Mouse (Mus musculus) MEL (cell line): ENCODE measurements around the gene Gm28374. TPM values are rescaled to one million over a fixed set of nuclear protein-coding genes. Genes with fewer than 3 reads are reported as not detected.

Experiments
- DNase-seq: peaks from one replicate; pipeline ENCODE4 v3.0.0; 2011; ENCODE audit warnings: low read depth, low spot score
- H3K27ac ChIP-seq: 2 replicates; pipeline ENCODE4 v1.5.1; 2012; ENCODE audit warnings: low read depth, mild to moderate bottlenecking, control low read depth, low read length, moderate library complexity; ENCODE audit not compliant: control insufficient read depth
- H3K27me3 ChIP-seq, 2 experiments: fragments of 150-350 bp in 1 of 2; sonication (generic) in 1 of 2; 2 replicates each; pipeline ENCODE4 v1.6.1; 2012; ENCODE audit warnings: low read length in 2 of 2, mild to moderate bottlenecking in 2 of 2, improper control_type of control experiment in 1 of 2, moderate library complexity in 1 of 2; ENCODE audit not compliant: insufficient read depth in 2 of 2, control insufficient read depth in 1 of 2
- H3K36me3 ChIP-seq, 2 experiments: 2 replicates each; pipeline ENCODE4 v1.6.1; 2012 to 2014; ENCODE audit warnings: low read length in 2 of 2, improper control_type of control experiment in 1 of 2, inconsistent platforms in 1 of 2, mild to moderate bottlenecking in 1 of 2; ENCODE audit not compliant: insufficient read depth in 2 of 2, control insufficient read depth in 1 of 2
- H3K4me1 ChIP-seq, 2 experiments: fragments of 150-350 bp in 1 of 2; sonication (generic) in 1 of 2; 2 replicates each; pipeline ENCODE4 v1.6.1; 2012; ENCODE audit warnings: low read length in 2 of 2, improper control_type of control experiment in 1 of 2, mild to moderate bottlenecking in 1 of 2; ENCODE audit not compliant: insufficient read depth in 2 of 2, control insufficient read depth in 1 of 2
- H3K4me3 ChIP-seq, 2 experiments: fragments of 150-350 bp in 1 of 2; sonication (generic) in 1 of 2; 2 replicates each; pipeline ENCODE4 v1.5.1; 2012; ENCODE audit warnings: low read depth in 2 of 2, low read length in 2 of 2, mild to moderate bottlenecking in 2 of 2, moderate library complexity in 2 of 2, control low read depth in 1 of 2, improper control_type of control experiment in 1 of 2; ENCODE audit not compliant: control insufficient read depth in 1 of 2, insufficient read depth in 1 of 2
- H3K79me2 ChIP-seq: 2 replicates; pipeline ENCODE4 v1.6.1; 2012; ENCODE audit warnings: mild to moderate bottlenecking, low read length, moderate library complexity; ENCODE audit not compliant: control insufficient read depth, poor library complexity, insufficient read depth
- H3K9ac ChIP-seq: 2 replicates; pipeline ENCODE4 v1.6.1; 2012; ENCODE audit warnings: low read depth, mild to moderate bottlenecking, control low read depth, low read length, moderate library complexity; ENCODE audit not compliant: control insufficient read depth, poor library complexity, severe bottlenecking
- H3K9me3 ChIP-seq: fragments of 150-350 bp; sonication (generic); replicated peaks from 2 replicates; pipeline ENCODE4 v1.6.1; 2012; ENCODE audit warnings: mild to moderate bottlenecking, low read length, improper control_type of control experiment, moderate library complexity; ENCODE audit not compliant: insufficient read depth
- BHLHE40 ChIP-seq: IDR thresholded peaks from 2 replicates; pipeline ENCODE4 v1.6.1; 2012; ENCODE audit warnings: low read depth, mild to moderate bottlenecking, inconsistent platforms, low read length, improper control_type of control experiment, borderline replicate concordance
- E2F4 ChIP-seq: IDR thresholded peaks from 2 replicates; pipeline ENCODE4 v1.6.1; 2011; ENCODE audit warnings: low read depth, low read length, improper control_type of control experiment, borderline replicate concordance
- ETS1 ChIP-seq: IDR thresholded peaks from 2 replicates; pipeline ENCODE4 v1.6.1; 2012; ENCODE audit warnings: low read depth, mild to moderate bottlenecking, inconsistent platforms, low read length, improper control_type of control experiment, moderate library complexity
- GABPA ChIP-seq: IDR thresholded peaks from 2 replicates; pipeline ENCODE4 v1.6.1; 2012; ENCODE audit warnings: low read depth, mild to moderate bottlenecking, inconsistent platforms, low read length, improper control_type of control experiment, moderate library complexity
- GATA1 ChIP-seq: IDR thresholded peaks from 2 replicates; pipeline ENCODE4 v1.6.1; 2011; ENCODE audit warnings: low read depth, low read length, improper control_type of control experiment
- HCFC1 ChIP-seq: IDR thresholded peaks from 2 replicates; pipeline ENCODE4 v1.6.1; 2012; ENCODE audit warnings: low read depth, mild to moderate bottlenecking, inconsistent platforms, low read length, improper control_type of control experiment, moderate library complexity
- JUND ChIP-seq: IDR thresholded peaks from 2 replicates; pipeline ENCODE4 v1.6.1; 2011; ENCODE audit warnings: low read depth, mild to moderate bottlenecking, improper control_type of control experiment, low read length
- KAT2A ChIP-seq: conservative IDR thresholded peaks from 2 replicates; pipeline ENCODE4 v1.6.1; 2012; ENCODE audit warnings: low read depth, low read length, improper control_type of control experiment, inconsistent platforms
- MAX ChIP-seq: IDR thresholded peaks from 2 replicates; pipeline ENCODE4 v1.6.1; 2011; ENCODE audit warnings: low read length, improper control_type of control experiment
- MAZ ChIP-seq: IDR thresholded peaks from 2 replicates; pipeline ENCODE4 v1.6.1; 2012; ENCODE audit warnings: low read depth, mild to moderate bottlenecking, inconsistent platforms, low read length, improper control_type of control experiment
- MEF2A ChIP-seq: IDR thresholded peaks from 2 replicates; pipeline ENCODE4 v1.6.1; 2014; ENCODE audit warnings: low read depth, mild to moderate bottlenecking, inconsistent platforms, low read length, improper control_type of control experiment; ENCODE audit not compliant: poor library complexity, insufficient replicate concordance, severe bottlenecking; ENCODE audit errors: extremely low read depth
- MYB ChIP-seq: IDR thresholded peaks from 2 replicates; pipeline ENCODE4 v1.6.1; 2011; ENCODE audit warnings: mild to moderate bottlenecking, low read depth, low read length, improper control_type of control experiment
- MYC ChIP-seq: IDR thresholded peaks from 2 replicates; pipeline ENCODE4 v1.6.1; 2011; ENCODE audit warnings: low read depth, mild to moderate bottlenecking, low read length, improper control_type of control experiment, moderate library complexity
- NELFE ChIP-seq: IDR thresholded peaks from 2 replicates; pipeline ENCODE4 v1.6.1; 2011; ENCODE audit warnings: low read depth, low read length, improper control_type of control experiment
- POLR2A ChIP-seq, 2 experiments: IDR thresholded peaks; 2 replicates each; pipeline ENCODE4 v1.6.1; 2011 to 2012; ENCODE audit warnings: low read length in 2 of 2, mild to moderate bottlenecking in 2 of 2, control low read depth in 1 of 2, improper control_type of control experiment in 1 of 2, low read depth in 1 of 2, moderate library complexity in 1 of 2; ENCODE audit not compliant: control insufficient read depth in 1 of 2, insufficient read depth in 1 of 2, poor library complexity in 1 of 2
- POLR2AphosphoS2 ChIP-seq: IDR thresholded peaks from 2 replicates; pipeline ENCODE4 v1.6.1; 2011; ENCODE audit warnings: low read length, improper control_type of control experiment
- POLR2AphosphoS5 ChIP-seq: IDR thresholded peaks from 2 replicates; pipeline ENCODE4 v1.6.1; 2012; ENCODE audit warnings: low read depth, borderline replicate concordance, mild to moderate bottlenecking, inconsistent platforms, low read length, moderate library complexity, mixed read lengths
- RAD21 ChIP-seq: IDR thresholded peaks from 2 replicates; pipeline ENCODE4 v1.6.1; 2011; ENCODE audit warnings: mild to moderate bottlenecking, low read depth, low read length, improper control_type of control experiment
- RCOR1 ChIP-seq: IDR thresholded peaks from 2 replicates; pipeline ENCODE4 v1.6.1; 2012; ENCODE audit warnings: low read depth, mild to moderate bottlenecking, inconsistent platforms, low read length, improper control_type of control experiment
- SIN3A ChIP-seq: IDR thresholded peaks from 2 replicates; pipeline ENCODE4 v1.6.1; 2012; ENCODE audit warnings: low read length, improper control_type of control experiment, inconsistent platforms
- SMC3 ChIP-seq: IDR thresholded peaks from 2 replicates; pipeline ENCODE4 v1.6.1; 2011; ENCODE audit warnings: low read depth, low read length, improper control_type of control experiment
- TAL1 ChIP-seq: IDR thresholded peaks from 2 replicates; pipeline ENCODE4 v1.6.1; 2012; ENCODE audit warnings: mild to moderate bottlenecking, inconsistent platforms, low read length, moderate library complexity, mixed read lengths
- TCF12 ChIP-seq: IDR thresholded peaks from 2 replicates; pipeline ENCODE4 v1.6.1; 2014; ENCODE audit warnings: low read depth, mild to moderate bottlenecking, inconsistent platforms, low read length, improper control_type of control experiment, moderate library complexity
- UBTF ChIP-seq: IDR thresholded peaks from 2 replicates; pipeline ENCODE4 v1.6.1; 2012; ENCODE audit warnings: low read depth, mild to moderate bottlenecking, inconsistent platforms, low read length, improper control_type of control experiment, moderate library complexity, borderline replicate concordance; ENCODE audit not compliant: insufficient read depth
- USF2 ChIP-seq, 2 experiments: IDR thresholded peaks; 2 replicates each; pipeline ENCODE4 v1.6.1; 2011 to 2012; ENCODE audit warnings: improper control_type of control experiment in 2 of 2, low read length in 2 of 2, borderline replicate concordance in 1 of 2, inconsistent platforms in 1 of 2, low read depth in 1 of 2, mild to moderate bottlenecking in 1 of 2; ENCODE audit not compliant: insufficient read depth in 1 of 2
- ZC3H11A ChIP-seq: IDR thresholded peaks from 2 replicates; pipeline ENCODE4 v1.6.1; 2012; ENCODE audit warnings: low read depth, mild to moderate bottlenecking, inconsistent platforms, low read length, improper control_type of control experiment
- ZKSCAN1 ChIP-seq: IDR thresholded peaks from 2 replicates; pipeline ENCODE4 v1.6.1; 2012; ENCODE audit warnings: low read depth, mild to moderate bottlenecking, inconsistent platforms, low read length, improper control_type of control experiment, moderate library complexity
- ZMIZ1 ChIP-seq: IDR thresholded peaks from 2 replicates; pipeline ENCODE4 v1.6.1; 2012; ENCODE audit warnings: low read depth, mild to moderate bottlenecking, inconsistent platforms, low read length, improper control_type of control experiment, moderate library complexity
- ZNF384 ChIP-seq: IDR thresholded peaks from 2 replicates; pipeline ENCODE4 v1.6.1; 2012; ENCODE audit warnings: low read depth, mild to moderate bottlenecking, inconsistent platforms, low read length, improper control_type of control experiment
- polyA plus RNA-seq, 2 experiments: library from polyadenylated mRNA; stranded (reverse) in 1 of 2; unstranded in 1 of 2; fragments of >175 nt in 1 of 2; fragments of >200 nt in 1 of 2; gene quantifications; 2 replicates each; pipeline versions ENCODE4 v1.2.1 to v1.2.4; 2012; ENCODE audit warnings: low replicate concordance in 2 of 2, low read depth in 1 of 2; ENCODE audit not compliant: insufficient read length in 2 of 2, insufficient read depth in 1 of 2, missing spikeins in 1 of 2
- total RNA-seq: library from RNA; depleted of rRNA; stranded (reverse); fragments of 300-350 nt; gene quantifications from 2 replicates; pipeline ENCODE4 v1.2.3, GENCODE M21; 2012

Gm28374 gene
- total and polyA plus RNA-seq, 3 experiments: 0.42 to 0.46 TPM; not detected in 1

DNA sequence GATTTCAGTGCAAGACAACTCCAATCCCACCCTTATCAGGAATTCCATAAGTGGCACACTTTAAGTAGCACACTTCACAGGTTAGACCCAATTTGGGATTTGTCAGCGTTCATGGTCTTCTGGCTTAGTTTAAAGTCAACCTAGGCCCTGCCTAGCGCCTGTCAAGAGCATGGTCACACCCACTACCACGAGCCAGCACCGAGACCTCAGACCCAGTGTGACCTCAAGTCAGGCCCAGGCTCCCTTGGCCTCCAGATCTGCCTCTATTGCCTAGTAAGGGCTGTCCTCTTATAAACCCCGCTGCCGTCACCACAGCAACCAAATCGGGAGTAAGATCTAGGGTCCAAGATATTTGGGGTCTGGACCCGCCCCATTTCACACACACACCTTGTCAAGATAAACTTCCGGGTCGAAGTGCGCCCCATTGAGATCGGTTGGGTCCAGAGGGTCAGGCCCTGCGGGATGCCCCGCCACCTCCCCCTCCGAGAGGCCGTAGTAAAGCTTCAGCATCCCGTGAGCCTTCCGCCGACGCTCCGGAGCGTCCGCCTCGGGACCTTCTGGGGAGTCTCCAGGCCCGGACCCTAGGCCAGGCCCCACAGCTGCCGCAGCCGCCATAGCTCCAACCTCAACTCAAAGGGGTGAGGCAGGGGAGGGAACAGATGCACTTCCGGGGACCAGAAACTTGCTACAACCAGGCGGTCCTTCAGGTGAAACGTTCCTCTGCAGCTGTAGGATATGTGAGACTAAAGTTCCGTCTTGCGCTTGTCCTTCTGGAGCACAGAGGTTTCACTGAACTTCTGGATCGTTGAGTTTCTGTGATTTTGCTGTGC, 5.3 kb downstream of the Gm28374 start, which contains the start of gene Vps51 (continued):
- no peak for TF ChIP-seq BHLHE40
- TF ChIP-seq UBTF: 0 out of 2 replicates have a peak, but pooled peaks have one; percentile 63
- TF ChIP-seq ETS1: peak; percentile 68
- no peak for TF ChIP-seq RAD21

DNA sequence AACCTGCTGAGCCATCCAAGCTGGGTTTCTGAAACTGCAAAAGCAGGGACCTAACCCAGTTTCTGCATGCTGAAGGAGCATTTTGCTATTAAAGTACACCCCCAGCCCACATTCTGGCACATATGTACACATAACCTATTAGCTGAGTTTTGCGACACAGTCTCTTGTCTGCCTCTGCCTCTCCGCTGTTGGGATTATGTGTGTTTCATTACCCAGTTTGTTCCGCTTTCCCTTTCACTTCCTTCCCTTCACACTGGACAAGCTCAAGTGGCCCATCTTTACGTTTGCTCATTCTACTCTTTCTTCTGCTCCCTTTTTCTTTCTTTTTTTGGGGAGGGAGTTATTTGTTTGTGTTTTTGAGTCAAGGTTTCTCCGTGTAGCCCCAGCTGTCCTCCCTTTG, 8.2 kb downstream of the Gm28374 start:
- Histone ChIP-seq H3K4me3 (no peak overlapping the region), H3K27ac (no peak overlapping the region)

DNA sequence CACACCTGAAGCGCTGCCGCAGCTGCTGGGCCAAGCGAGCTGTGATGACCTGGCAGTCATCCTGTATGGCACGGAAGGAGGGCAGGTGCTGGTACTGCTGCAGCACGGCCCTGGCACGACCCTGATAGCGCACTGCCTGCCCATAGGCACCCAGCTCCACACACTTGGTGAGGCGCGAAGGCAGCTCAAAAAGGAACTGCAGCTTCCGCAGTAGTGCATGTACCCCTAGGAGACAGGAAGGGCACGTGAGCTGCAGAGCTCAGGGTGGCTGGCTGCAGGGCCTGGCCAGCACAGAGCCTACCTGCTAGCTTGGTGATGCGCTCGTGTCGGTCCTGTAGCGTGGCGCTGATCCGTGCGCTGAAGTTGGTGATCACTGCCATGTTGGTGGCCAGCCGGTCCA, 10.8 kb downstream of the Gm28374 start:
- TF ChIP-seq POLR2AphosphoS2 (no peak), MAX (no peak), TCF12 (no peak), GATA1 (no peak), SIN3A (no peak), RCOR1 (no peak), ZKSCAN1 (no peak), MAZ (no peak), USF2 (IDR thresholded peaks at IDR 0.05; ENCODE audit: borderline replicate concordance in 1 of 2, insufficient read depth in 1 of 2, low read depth in 1 of 2, low read length in 2 of 2) (no peak), JUND (no peak), POLR2A (IDR thresholded peaks at IDR 0.05; ENCODE audit: control insufficient read depth in 1 of 2, insufficient read depth in 1 of 2, low read depth in 1 of 2, low read length in 2 of 2, poor library complexity in 1 of 2) (no peak), MYB (no peak), SMC3 (no peak)
- Histone ChIP-seq H3K27me3 (no peaks in the 10 kb centered on the region), H3K9ac (no peak overlapping the region), H3K4me3 (no peak overlapping the region), H3K79me2 (peaks cover 7% of the 10 kb centered on the region), H3K9me3 (no peaks in the 10 kb centered on the region), H3K4me1 (peaks cover 0 to 13% of the 10 kb centered on the region in 2 experiments; a peak in 3 of 4 replicates), H3K27ac (no peak overlapping the region), H3K36me3 (peaks cover 0 to 2% of the 10 kb centered on the region in 2 experiments; a peak in 1 of 4 replicates)
- no peak for DNase-seq

More for the DNA sequence above, 8.2 kb downstream of the Gm28374 start:
- H3K9me3 ChIP-seq: no peaks in the 10 kb centered on the region
- no peak for TF ChIP-seq JUND
- TF ChIP-seq TCF12: no peak
- no peak for TF ChIP-seq MYC
- TF ChIP-seq ZC3H11A: no peak
- TF ChIP-seq KAT2A: no peak
- no peak for TF ChIP-seq POLR2A (IDR thresholded peaks at IDR 0.05; ENCODE audit: control insufficient read depth in 1 of 2, insufficient read depth in 1 of 2, low read depth in 1 of 2, low read length in 2 of 2, poor library complexity in 1 of 2)
- no peak for TF ChIP-seq ZNF384
- no peak for TF ChIP-seq RCOR1
- no peak for TF ChIP-seq MEF2A
- TF ChIP-seq GABPA: no peak
- no peak for TF ChIP-seq ETS1
- no peak for TF ChIP-seq ZKSCAN1
- TF ChIP-seq TAL1: no peak
- TF ChIP-seq E2F4: no peak
- no peak for TF ChIP-seq NELFE
- TF ChIP-seq SMC3: no peak
- no peak for TF ChIP-seq HCFC1
- no peak for TF ChIP-seq ZMIZ1
- TF ChIP-seq GATA1: no peak
- no peak for TF ChIP-seq POLR2AphosphoS5
- peaks cover 0 to 4% of the 10 kb centered on the region in 2 experiments; a peak in 1 of 4 replicates for H3K36me3 ChIP-seq
- no peak for DNase-seq
- H3K9ac ChIP-seq: no peak overlapping the region
- no peaks in the 10 kb centered on the region for H3K27me3 ChIP-seq
- H3K79me2 ChIP-seq: peaks cover 12% of the 10 kb centered on the region
- peaks cover 0 to 7% of the 10 kb centered on the region in 2 experiments; a peak in 2 of 4 replicates for H3K4me1 ChIP-seq
